Mouse (Mus musculus): ENCODE data around the gene Nrxn1. TPM values are rescaled to one million over a fixed set of nuclear protein-coding genes. Genes with fewer than 3 reads are reported as not detected.

The Nrxn1 gene
- 100 to 1,000 TPM; 452 to 476 (median 472) TPM for total RNA-seq (2022)

- DNase-seq (ENCODE audit: low spot score in 2 of 2) = no peak
These were observed at the start of gene Nrxn1 for GRCm38 (mm10) chr17:91093042-91093080. Gene Nrxn1, minus strand, starts transcription at chr17:91093071.

DNA sequence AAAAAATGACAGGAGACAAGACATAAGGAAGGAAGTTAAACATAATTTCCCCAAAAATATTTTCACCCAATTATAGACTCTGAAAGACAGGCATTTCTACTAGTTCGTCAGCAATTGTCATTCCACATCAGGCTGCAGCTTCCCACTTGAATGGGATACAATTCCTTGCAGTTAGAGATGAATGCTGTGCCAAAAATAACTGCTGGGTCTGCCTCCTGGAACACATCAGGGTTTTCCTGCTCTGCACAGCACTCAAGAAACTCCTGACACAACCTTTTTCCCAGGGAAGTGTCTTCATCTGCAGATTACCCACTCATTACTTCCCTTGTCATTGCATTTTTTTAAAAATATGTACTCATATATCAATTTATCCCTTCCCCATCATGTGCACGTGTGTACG is 44.0 kb upstream of the Nrxn1 start:
- DNase-seq (ENCODE audit: low spot score in 2 of 2) = no peak

GRCm38 (mm10) chr17:91112880-91113628 is 20.2 kb upstream of the Nrxn1 start:
- no peak for DNase-seq (ENCODE audit: low spot score in 2 of 2)

- DNase-seq (ENCODE audit: low spot score in 2 of 2) = no peak
These were observed 19.2 kb upstream of the Nrxn1 start for GRCm38 (mm10) chr17:91112085-91112484.

GRCm38 (mm10) chr17:91093081-91093875 is 407 bp upstream of the Nrxn1 start:
- DNase-seq (ENCODE audit: low spot score in 2 of 2) = peak; percentile 28 to 44

- DNase-seq (ENCODE audit: low spot score in 2 of 2) = peak; percentile 81 to 83
These were observed 340 bp downstream of the Nrxn1 start for GRCm38 (mm10) chr17:91092421-91093041.

GRCm38 (mm10) chr17:91090631-91091030 is 2.2 kb downstream of the Nrxn1 start:
- DNase-seq (ENCODE audit: low spot score in 2 of 2) = no peak

- no peak for DNase-seq (ENCODE audit: low spot score in 2 of 2)
These were observed 3.9 kb downstream of the Nrxn1 start for GRCm38 (mm10) chr17:91088991-91089390.

DNA sequence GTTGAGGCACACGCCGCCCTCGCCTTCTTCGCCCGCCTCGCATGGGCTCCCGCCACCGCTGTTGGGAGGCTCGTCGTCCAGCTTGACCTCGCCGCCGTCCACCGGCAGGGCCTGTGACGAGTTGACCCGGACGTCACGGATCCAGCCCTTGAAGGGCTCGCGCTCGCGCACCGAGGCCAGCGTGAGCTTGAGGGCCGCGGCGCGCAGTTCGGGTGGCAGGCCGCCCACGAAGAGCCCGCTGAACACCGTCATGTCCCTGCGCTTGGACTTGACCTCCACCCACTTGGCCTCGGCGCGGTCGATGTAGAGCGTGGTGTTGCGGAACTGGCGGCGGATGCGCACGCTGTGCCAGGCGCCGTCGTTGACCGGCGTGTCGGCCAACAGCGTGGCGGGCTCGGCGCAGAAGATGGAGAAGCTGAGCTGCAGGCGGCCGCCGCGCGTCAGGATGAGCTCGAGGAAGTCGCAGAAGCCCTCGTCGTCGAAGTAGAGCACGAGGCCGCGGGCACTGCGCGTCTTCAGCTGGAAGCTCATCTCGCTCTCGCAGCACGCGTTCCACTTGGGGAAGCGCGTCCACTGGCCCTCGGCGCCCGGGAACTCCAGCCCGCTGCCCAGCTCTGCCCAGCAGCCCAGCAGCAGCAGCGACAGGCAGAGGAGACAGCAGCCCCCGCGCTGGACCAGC is 4.7 kb downstream of the Nrxn1 start:
- no peak for DNase-seq (ENCODE audit: low spot score in 2 of 2)

- no peak for DNase-seq (ENCODE audit: low spot score in 2 of 2)
These were observed 6.5 kb downstream of the Nrxn1 start for GRCm38 (mm10) chr17:91086412-91086811.

GRCm38 (mm10) chr17:91085416-91085815 is 7.5 kb downstream of the Nrxn1 start:
- DNase-seq (ENCODE audit: low spot score in 2 of 2) = no peak

DNA sequence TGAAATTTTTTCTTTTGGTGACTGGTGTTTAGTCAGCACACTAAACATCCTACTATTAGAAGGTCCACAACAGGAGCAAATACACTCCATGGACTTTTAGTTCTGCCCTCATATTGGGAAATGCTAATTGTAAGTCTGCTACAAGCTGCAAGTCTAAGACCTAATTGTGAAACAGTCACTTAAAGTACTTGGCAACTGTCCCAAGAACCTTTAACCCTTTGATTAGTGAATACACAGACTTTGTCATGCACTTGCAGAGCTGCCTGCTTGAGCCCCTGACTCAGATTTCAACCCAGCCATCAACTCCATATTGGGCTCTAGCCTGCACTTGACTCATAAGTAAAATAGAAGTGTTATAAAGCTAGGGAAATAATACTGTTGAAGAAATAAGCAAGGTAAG is 13.8 kb downstream of the Nrxn1 start:
- DNase-seq (ENCODE audit: low spot score in 2 of 2) = no peak

DNA sequence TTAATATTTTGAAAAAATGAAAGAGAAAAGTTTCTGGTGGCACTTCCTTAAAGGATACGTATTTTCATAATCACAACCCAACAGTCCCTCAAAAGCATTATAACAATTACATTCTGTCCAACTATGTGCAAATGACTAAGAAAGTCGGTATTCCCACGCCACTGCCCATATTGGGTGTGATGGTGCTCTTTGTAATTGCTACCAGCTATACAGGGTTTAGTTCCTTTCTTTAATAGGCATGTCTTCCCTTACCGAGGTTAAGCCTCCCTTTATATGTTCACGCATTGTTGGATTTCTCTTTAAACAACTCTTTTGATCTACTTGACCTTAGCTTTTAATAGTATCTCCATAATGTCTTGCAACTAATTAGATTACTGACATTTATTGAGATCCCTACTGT is 18.1 kb downstream of the Nrxn1 start:
- DNase-seq (ENCODE audit: low spot score in 2 of 2) = no peak

DNA sequence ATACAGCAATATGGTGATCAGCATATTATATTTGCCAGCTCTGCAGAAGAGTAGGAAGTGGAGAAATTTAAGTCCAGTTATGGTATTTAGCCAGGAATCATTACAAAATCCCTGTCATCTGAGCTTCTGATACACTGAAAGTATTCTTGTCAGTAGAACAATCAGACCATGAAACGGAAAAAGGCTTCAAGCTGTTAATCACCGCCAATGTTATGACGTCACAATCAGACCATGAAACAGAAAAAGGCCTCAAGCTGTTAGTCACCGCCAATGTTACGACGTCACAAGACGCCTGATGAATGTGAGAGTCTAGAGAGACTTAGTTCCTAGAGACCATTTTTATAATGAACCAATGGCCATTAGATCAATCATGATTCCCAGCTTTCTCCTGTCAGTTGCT is 59.4 kb downstream of the Nrxn1 start:
- no peak for DNase-seq (ENCODE audit: low spot score in 2 of 2)

GRCm38 (mm10) chr17:91025061-91025623 is 67.7 kb downstream of the Nrxn1 start:
- DNase-seq (ENCODE audit: low spot score in 2 of 2) = no peak

DNA sequence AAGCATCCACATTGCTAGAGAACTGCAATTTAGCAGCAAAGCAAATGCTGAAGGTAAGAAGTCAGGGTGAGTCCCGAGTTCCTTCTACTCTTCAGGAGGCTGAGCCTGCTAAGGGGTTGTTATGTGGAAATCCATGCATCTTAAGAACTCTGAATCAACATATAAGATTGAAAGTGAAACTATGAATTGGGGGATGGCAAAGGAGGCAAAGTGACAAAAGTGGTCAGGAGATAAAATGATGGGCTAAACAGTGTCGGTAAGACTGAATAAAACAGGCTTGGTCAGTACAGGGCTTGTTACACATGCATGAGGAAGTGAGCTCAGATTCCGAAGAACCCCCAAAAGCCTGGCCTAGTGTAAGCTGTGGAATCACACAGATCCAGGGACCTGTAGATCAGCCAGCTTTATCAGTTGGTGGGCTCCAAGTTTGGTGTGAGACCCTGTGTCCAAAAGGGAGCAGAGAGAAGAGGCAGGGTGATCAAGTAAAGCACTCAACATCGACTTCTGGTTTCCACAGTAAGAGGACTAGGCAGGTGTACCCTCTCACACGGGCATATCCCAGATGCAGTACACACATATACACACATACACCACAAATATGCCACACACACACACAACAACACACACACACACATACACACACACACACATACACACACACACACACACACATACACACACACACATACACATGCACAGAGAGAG is 85.3 kb downstream of the Nrxn1 start:
- no peak for DNase-seq (ENCODE audit: low spot score in 2 of 2)

DNA sequence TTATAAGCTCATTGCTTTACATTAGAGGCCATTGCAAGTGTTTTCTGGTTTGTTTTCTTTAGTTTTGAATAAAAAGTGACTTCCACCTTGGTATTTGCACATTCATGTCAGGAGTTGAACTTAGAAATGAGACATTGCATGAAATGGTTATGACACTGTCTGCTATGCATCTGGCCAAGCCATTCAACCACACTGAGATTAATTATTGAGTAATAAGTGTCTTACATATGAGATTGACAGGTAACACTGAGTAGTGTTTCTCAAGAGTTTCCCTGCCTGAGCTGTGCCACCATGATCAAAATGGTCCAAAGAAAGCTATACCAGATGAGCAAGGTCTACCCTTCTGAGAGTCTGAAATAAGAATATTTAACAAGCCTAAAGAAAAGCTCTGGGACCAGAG is 92.5 kb downstream of the Nrxn1 start:
- DNase-seq (ENCODE audit: low spot score in 2 of 2) = no peak

DNA sequence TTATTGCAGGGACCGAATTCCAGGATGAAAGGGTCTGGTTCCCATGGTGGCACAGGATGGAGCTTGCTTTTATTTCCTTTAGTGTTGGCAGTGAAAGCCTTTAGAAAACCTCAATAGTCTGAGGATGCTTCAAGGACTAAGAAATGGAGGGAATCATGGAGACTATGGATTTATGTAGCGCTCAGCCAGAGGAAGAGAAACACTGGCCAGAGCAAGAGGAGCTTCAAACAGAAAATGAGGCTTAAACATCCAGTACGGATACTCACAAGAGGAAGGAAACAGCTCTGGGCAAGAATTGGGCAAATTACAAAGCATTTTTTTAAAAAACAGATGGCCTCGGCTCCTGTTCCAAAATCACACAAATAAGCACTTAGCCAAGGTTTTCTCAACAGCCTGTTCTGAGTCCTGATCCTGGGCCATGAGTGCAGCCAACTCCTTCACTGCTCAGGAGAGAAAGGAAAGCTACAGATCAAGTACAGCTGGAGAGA is 93.2 kb downstream of the Nrxn1 start:
- DNase-seq (ENCODE audit: low spot score in 2 of 2) = peak; percentile 57 to 68

GRCm38 (mm10) chr17:90997714-90998113 is 95.2 kb downstream of the Nrxn1 start:
- no peak for DNase-seq (ENCODE audit: low spot score in 2 of 2)

- no peak for DNase-seq (ENCODE audit: low spot score in 2 of 2)
These were observed 97.4 kb downstream of the Nrxn1 start for GRCm38 (mm10) chr17:90995436-90995835.

GRCm38 (mm10) chr17:90994247-90994646 is 98.6 kb downstream of the Nrxn1 start:
- DNase-seq (ENCODE audit: low spot score in 2 of 2) = no peak

Data from layer of hippocampus, adult 8-10 months (tissue).